Mouse (Mus musculus): ENCODE results near the gene Olfr110. TPM values are rescaled to one million over a fixed set of nuclear protein-coding genes. Genes with fewer than 3 reads are reported as not detected.

The Olfr110 gene
- not detected for polyA plus RNA-seq (2017; shearing (Covaris generic))

GRCm38 (mm10) chr17:37491930-37492518 lies at the start of gene Olfr110:
Olfr110 (plus strand) TSS chr17:37492468.

GRCm38 (mm10) chr17:37445180-37445579 lies 47.1 kb upstream of the Olfr110 start, which contains the start of gene Olfr108:
Olfr108 (plus strand) TSS chr17:37445480.

GRCm38 (mm10) chr17:37458616-37459015 lies 33.7 kb upstream of the Olfr110 start, which contains the start of gene Olfr109:
Olfr109 (plus strand) TSS chr17:37458916.

GRCm38 (mm10) chr17:37483452-37483851 lies 8.8 kb upstream of the Olfr110 start, which contains the start of gene H2-M2:
H2-M2 (minus strand) TSS chr17:37483552.

GRCm38 (mm10) chr17:37507730-37508129 lies 15.5 kb downstream of the Olfr110 start, which contains the start of gene Olfr111:
Olfr111 (plus strand) TSS chr17:37508030.

Other genes starting within 250 kb of the Olfr110 start
- gene Olfr98, start 228.7 kb upstream of the Olfr110 start, polyA plus RNA-seq (2017; shearing (Covaris generic)): not detected
- 86.2 TPM for gene H2-M3, start 222.2 kb upstream of the Olfr110 start, polyA plus RNA-seq (2017; shearing (Covaris generic))
- 2.2 TPM for gene Olfr99, start 209.0 kb upstream of the Olfr110 start, polyA plus RNA-seq (2017; shearing (Covaris generic))
- not detected for gene Olfr101, start 188.2 kb upstream of the Olfr110 start, polyA plus RNA-seq (2017; shearing (Covaris generic))
- not detected for gene Olfr102, start 175.4 kb upstream of the Olfr110 start, polyA plus RNA-seq (2017; shearing (Covaris generic))
- not detected for gene Olfr103, start 152.8 kb upstream of the Olfr110 start, polyA plus RNA-seq (2017; shearing (Covaris generic))
- gene Olfr104-ps, start 132.9 kb upstream of the Olfr110 start, polyA plus RNA-seq (2017; shearing (Covaris generic)): not detected
- gene Olfr105-ps, start 113.4 kb upstream of the Olfr110 start, polyA plus RNA-seq (2017; shearing (Covaris generic)): not detected
- gene Olfr106-ps, start 102.1 kb upstream of the Olfr110 start, polyA plus RNA-seq (2017; shearing (Covaris generic)): not detected
- not detected for gene Olfr107, start 93.2 kb upstream of the Olfr110 start, polyA plus RNA-seq (2017; shearing (Covaris generic))
- not detected for gene Olfr108, start 47.0 kb upstream of the Olfr110 start, polyA plus RNA-seq (2017; shearing (Covaris generic))
- 0.10 TPM for gene Olfr109, start 33.6 kb upstream of the Olfr110 start, polyA plus RNA-seq (2017; shearing (Covaris generic))
- gene H2-M2, start 8.9 kb upstream of the Olfr110 start, polyA plus RNA-seq (2017; shearing (Covaris generic)): not detected
- not detected for gene Olfr111, start 15.6 kb downstream of the Olfr110 start, polyA plus RNA-seq (2017; shearing (Covaris generic))
- gene Olfr112, start 77.0 kb downstream of the Olfr110 start, polyA plus RNA-seq (2017; shearing (Covaris generic)): not detected
- gene Olfr113, start 85.2 kb downstream of the Olfr110 start, polyA plus RNA-seq (2017; shearing (Covaris generic)): not detected
- not detected for gene Olfr114, start 100.3 kb downstream of the Olfr110 start, polyA plus RNA-seq (2017; shearing (Covaris generic))
- gene Olfr115, start 134.6 kb downstream of the Olfr110 start, polyA plus RNA-seq (2017; shearing (Covaris generic)): not detected
- not detected for gene Olfr116, start 134.7 kb downstream of the Olfr110 start, polyA plus RNA-seq (2017; shearing (Covaris generic))
- 0.15 TPM for gene Olfr117, start 171.3 kb downstream of the Olfr110 start, polyA plus RNA-seq (2017; shearing (Covaris generic))
- not detected for gene Olfr118, start 174.5 kb downstream of the Olfr110 start, polyA plus RNA-seq (2017; shearing (Covaris generic))
- not detected for gene Olfr119, start 204.1 kb downstream of the Olfr110 start, polyA plus RNA-seq (2017; shearing (Covaris generic))
- gene Olfr120, start 229.3 kb downstream of the Olfr110 start, polyA plus RNA-seq (2017; shearing (Covaris generic)): not detected

Measured in effector memory CD4-positive, alpha-beta T cell, adult 5 months (primary cell).